Comparison of ENCODE assay signal across 9 mouse cellular contexts in genomic region chr9:8017253-8017913, GRCm38 (mm10). TPM values are rescaled to one million over a fixed set of nuclear protein-coding genes. Genes with fewer than 3 reads are reported as not detected.
DNase-seq lines count a peak whose midpoint lies in the region; ATAC-seq and TF ChIP-seq lines count a peak whose summit lies in the region.
"Had no signal": no experiment of that assay in that cellular context is flagged by ENCODE, and none has a peak within 500 bp of the region (broad histone marks: within the 10 kb centered on the region; RNA-seq: fewer than 3 reads in every experiment).

No protein-coding gene starts in this region.

- WGBS in embryonic facial prominence, embryonic 14.5 days, result 55% methylated on average over 12 of the region's 20 CpGs
- 51% methylated on average over 20 of the region's 20 CpGs for WGBS in embryonic facial prominence, embryonic 10.5 days
- 43% methylated on average over 17 of the region's 20 CpGs for whole genome bisulfite sequencing in lung, adult 2 months
- 55% methylated on average over 15 of the region's 20 CpGs for WGBS in lung, postnatal 0 days
- 59% methylated on average over 18 of the region's 20 CpGs for WGBS in forebrain, embryonic 14.5 days

- no peak overlapping the region for H3K4me3 ChIP-seq in embryonic facial prominence, embryonic 14.5 days (ENCODE audit: low read depth, low read length)
- no peak overlapping the region for H3K4me3 ChIP-seq in embryonic facial prominence, embryonic 10.5 days
- no peak overlapping the region for H3K4me3 ChIP-seq in lung, adult 2 months (replicated peaks; ENCODE audit: extremely low read depth, low read depth, low read length)
- H3K4me3 ChIP-seq in lung, postnatal 0 days (ENCODE audit: low read depth, low read length), result no peak overlapping the region
- H3K4me3 ChIP-seq in forebrain, embryonic 14.5 days (ENCODE audit: low read depth, low read length), result no peak overlapping the region

- H3K27me3 ChIP-seq in embryonic facial prominence, embryonic 14.5 days (replicated peaks; ENCODE audit: control insufficient read depth, insufficient read depth, low read length), result no peaks in the 10 kb centered on the region
- H3K27me3 ChIP-seq in embryonic facial prominence, embryonic 10.5 days (replicated peaks; ENCODE audit: low read depth, poor library complexity, severe bottlenecking), result no peaks in the 10 kb centered on the region
- H3K27me3 ChIP-seq in lung, postnatal 0 days (replicated peaks; ENCODE audit: insufficient read depth, low read length), result no peaks in the 10 kb centered on the region
- no peaks in the 10 kb centered on the region for H3K27me3 ChIP-seq in forebrain, embryonic 14.5 days (replicated peaks; ENCODE audit: control insufficient read depth, insufficient read depth, low read length)
- H3K27me3 ChIP-seq: Patski had no signal

- no peaks in the 10 kb centered on the region for H3K9me3 ChIP-seq in embryonic facial prominence, embryonic 14.5 days (ENCODE audit: control insufficient read depth, low read length)
- no peaks in the 10 kb centered on the region for H3K9me3 ChIP-seq in embryonic facial prominence, embryonic 10.5 days
- H3K9me3 ChIP-seq in lung, postnatal 0 days (ENCODE audit: low read length), result no peaks in the 10 kb centered on the region
- no peaks in the 10 kb centered on the region for H3K9me3 ChIP-seq in forebrain, embryonic 14.5 days (replicated peaks; ENCODE audit: control insufficient read depth, low read length)

- TF ChIP-seq CTCF in lung, adult 2 months (IDR thresholded peaks at IDR 0.05; ENCODE audit: insufficient read depth, low read length), result no peak
- TF ChIP-seq CTCF in lung, postnatal 0 days (IDR thresholded peaks at IDR 0.05), result no peak

- DNase-seq in embryonic facial prominence, embryonic 14.5 days (ENCODE audit: low spot score), result peak; percentile 7
- no peak for DNase-seq in embryonic facial prominence, embryonic 10.5 days (ENCODE audit: low spot score)
- DNase-seq in lung, adult 2 months, result peak; percentile 35
- DNase-seq in lung, postnatal 0 days (ENCODE audit: low spot score), result no peak
- DNase-seq in cerebellum, postnatal 36 days, result peak; percentile 22 to 31
- DNase-seq in natural killer cell, adult 2 months (ENCODE audit: low spot score in 2 of 2), result peak; percentile 86 to 87
- DNase-seq in yolk sac, embryonic 10.5 days (ENCODE audit: low spot score), result no peak
- no peak for DNase-seq in forebrain, embryonic 14.5 days (ENCODE audit: low spot score)

- TF ChIP-seq POLR2A in lung, adult 2 months (IDR thresholded peaks at IDR 0.05; ENCODE audit: borderline replicate concordance, extremely low read depth, low read depth, low read length), result no peak

- no peaks in the 10 kb centered on the region for H3K4me1 ChIP-seq in embryonic facial prominence, embryonic 14.5 days (ENCODE audit: control insufficient read depth, insufficient read depth, low read length)
- no peaks in the 10 kb centered on the region for H3K4me1 ChIP-seq in embryonic facial prominence, embryonic 10.5 days
- H3K4me1 ChIP-seq in lung, adult 2 months (ENCODE audit: control insufficient read depth, insufficient read depth, low read length), result no peaks in the 10 kb centered on the region; the same call in 1 of the 2 replicates
- no peaks in the 10 kb centered on the region for H3K4me1 ChIP-seq in lung, postnatal 0 days (ENCODE audit: insufficient read depth, low read depth, low read length)
- H3K4me1 ChIP-seq in forebrain, embryonic 14.5 days (ENCODE audit: control insufficient read depth, insufficient read depth, low read length), result no peaks in the 10 kb centered on the region

- H3K9ac ChIP-seq in embryonic facial prominence, embryonic 14.5 days (ENCODE audit: low read depth, low read length), result no peak overlapping the region
- no peak overlapping the region for H3K9ac ChIP-seq in lung, postnatal 0 days (replicated peaks; ENCODE audit: low read depth)
- no peak overlapping the region for H3K9ac ChIP-seq in forebrain, embryonic 14.5 days (ENCODE audit: low read length)

- no peak overlapping the region for H3K27ac ChIP-seq in embryonic facial prominence, embryonic 14.5 days (replicated peaks; ENCODE audit: low read depth, low read length)
- no peak overlapping the region for H3K27ac ChIP-seq in embryonic facial prominence, embryonic 10.5 days (replicated peaks)
- H3K27ac ChIP-seq in lung, postnatal 0 days (ENCODE audit: low read length), result no peak overlapping the region
- H3K27ac ChIP-seq in forebrain, embryonic 14.5 days (ENCODE audit: low read depth, low read length), result no peak overlapping the region

- no peak for ATAC-seq in embryonic facial prominence, embryonic 14.5 days (ENCODE audit: low read depth)
- ATAC-seq in lung, postnatal 0 days, result no peak
- no peak for ATAC-seq in forebrain, embryonic 14.5 days
- ATAC-seq: Patski had no signal

- no peak overlapping the region for H3K4me2 ChIP-seq in embryonic facial prominence, embryonic 14.5 days (ENCODE audit: low read depth, low read length)
- no peak overlapping the region for H3K4me2 ChIP-seq in lung, postnatal 0 days (replicated peaks; ENCODE audit: low read depth, low read length)
- H3K4me2 ChIP-seq in forebrain, embryonic 14.5 days (ENCODE audit: low read length), result no peak overlapping the region

- no peaks in the 10 kb centered on the region for H3K36me3 ChIP-seq in embryonic facial prominence, embryonic 14.5 days (ENCODE audit: control insufficient read depth, insufficient read depth, low read length)
- no peaks in the 10 kb centered on the region for H3K36me3 ChIP-seq in embryonic facial prominence, embryonic 10.5 days (replicated peaks)
- H3K36me3 ChIP-seq in lung, postnatal 0 days (ENCODE audit: insufficient read depth, low read length), result no peaks in the 10 kb centered on the region
- no peaks in the 10 kb centered on the region for H3K36me3 ChIP-seq in forebrain, embryonic 14.5 days (ENCODE audit: control insufficient read depth, insufficient read depth, low read length)

- TF ChIP-seq EP300 in lung, postnatal 0 days (IDR thresholded peaks at IDR 0.05), result no peak

RNA-seq across cellular contexts. Expression of gene Yap1, which starts 13.0 kb away (rescaled TPM):
- 32.2 and 37.7 TPM in 2 replicates for polyA plus RNA-seq in embryonic facial prominence, embryonic 14.5 days (2014; fragmentation: Nextera tagmentation; extraction: Ambion mirVana)
- 40.6 and 42.9 TPM in 2 replicates for polyA plus RNA-seq in embryonic facial prominence, embryonic 10.5 days (2016; fragmentation: Nextera tagmentation; extraction: Ambion mirVana)
- 59.4 and 76.6 TPM in 2 replicates for polyA plus RNA-seq in lung, adult 2 months (2012; rRNA removed)
- 17.0 and 19.0 TPM in 2 replicates for polyA plus RNA-seq in lung, postnatal 0 days (2015; fragmentation: Nextera tagmentation; extraction: Ambion mirVana)
- 7.6 and 8.7 TPM in 2 replicates for polyA plus RNA-seq in forebrain, embryonic 14.5 days (2014; fragmentation: Nextera tagmentation; extraction: Ambion mirVana)

RNA-seq across cellular contexts. Expression of gene Cfap300, which starts 25.2 kb away (rescaled TPM):
- 13.9 and 14.5 TPM in 2 replicates for polyA plus RNA-seq in embryonic facial prominence, embryonic 14.5 days (2014; fragmentation: Nextera tagmentation; extraction: Ambion mirVana)
- 18.2 and 19.9 TPM in 2 replicates for polyA plus RNA-seq in embryonic facial prominence, embryonic 10.5 days (2016; fragmentation: Nextera tagmentation; extraction: Ambion mirVana)
- 3.9 and 5.2 TPM in 2 replicates for polyA plus RNA-seq in lung, adult 2 months (2012; rRNA removed)
- 5.1 and 6.5 TPM in 2 replicates for polyA plus RNA-seq in lung, postnatal 0 days (2015; fragmentation: Nextera tagmentation; extraction: Ambion mirVana)
- 17.4 and 18.1 TPM in 2 replicates for polyA plus RNA-seq in forebrain, embryonic 14.5 days (2014; fragmentation: Nextera tagmentation; extraction: Ambion mirVana)

Comparison
In these comparisons a context has a peak if more than half of its experiments do, and no peak if none do; other contexts are left out.
1. DNase-seq: peak in embryonic facial prominence, embryonic 14.5 days (single experiment), lung, adult 2 months (single experiment), cerebellum, postnatal 36 days (2 of 2) and natural killer cell, adult 2 months (2 of 2); none in embryonic facial prominence, embryonic 10.5 days (single experiment), lung, postnatal 0 days (single experiment), yolk sac, embryonic 10.5 days (single experiment) and forebrain, embryonic 14.5 days (single experiment).